Mouse (Mus musculus): Measurements from ENCODE around the gene Sun1. TPM values are rescaled to one million over a fixed set of nuclear protein-coding genes. Genes with fewer than 3 reads are reported as not detected.

Gene Sun1
- total RNA-seq (2021), result 10 to 100 TPM; 66.0 to 77.0 TPM
- long read RNA-seq, full-length matches to known transcripts, result 17 of 37 reads
- long read RNA-seq, partial matches to known transcripts, result 4 of 37 reads
- long read RNA-seq, other reads (novel, unspliced or antisense), result 16 of 37 reads

DNA sequence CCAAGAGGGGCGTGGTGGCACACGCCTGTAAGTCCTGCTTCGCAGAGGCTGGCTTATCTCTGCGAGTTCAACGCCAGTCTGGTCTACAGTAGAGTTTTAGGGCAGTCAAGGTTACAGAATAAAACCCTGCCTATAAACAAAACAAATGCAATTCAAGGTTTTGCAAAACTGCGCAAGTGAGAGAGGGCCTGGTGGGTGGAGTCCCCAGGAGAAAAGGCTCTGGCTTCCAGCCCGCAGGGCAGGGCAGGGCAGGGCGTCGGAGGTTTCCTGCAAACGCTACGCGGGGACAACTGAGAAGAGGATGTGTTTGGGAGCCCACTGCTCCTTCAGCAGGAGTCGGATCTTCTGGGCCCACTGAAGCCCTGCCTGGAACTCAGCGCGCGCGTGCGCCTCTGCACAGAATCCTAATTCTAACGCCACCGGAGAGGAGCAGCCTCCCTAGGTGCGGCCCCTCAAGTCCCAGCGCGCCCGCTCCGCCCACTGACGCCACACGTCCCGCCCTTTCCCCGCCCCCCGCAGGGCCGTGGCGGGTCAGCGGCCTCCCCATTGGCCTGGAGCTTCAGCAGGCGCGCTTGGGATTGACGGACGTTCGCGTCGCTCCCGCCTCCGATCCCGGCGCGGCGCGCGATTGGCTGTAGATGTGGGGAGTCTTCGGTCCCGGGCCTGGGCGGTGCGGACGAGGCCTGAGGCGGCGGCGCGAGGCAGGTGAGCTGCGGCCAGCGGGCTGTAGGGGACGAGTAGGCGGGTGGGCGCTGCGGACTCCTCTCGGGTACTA, at the start of gene Sun1:
Gene Sun1 (plus strand): TSS at position 643 of the 775 bp plus-strand sequence.
- peak; percentile 98 to 99 for DNase-seq (ENCODE audit: low spot score in 2 of 2)

DNA sequence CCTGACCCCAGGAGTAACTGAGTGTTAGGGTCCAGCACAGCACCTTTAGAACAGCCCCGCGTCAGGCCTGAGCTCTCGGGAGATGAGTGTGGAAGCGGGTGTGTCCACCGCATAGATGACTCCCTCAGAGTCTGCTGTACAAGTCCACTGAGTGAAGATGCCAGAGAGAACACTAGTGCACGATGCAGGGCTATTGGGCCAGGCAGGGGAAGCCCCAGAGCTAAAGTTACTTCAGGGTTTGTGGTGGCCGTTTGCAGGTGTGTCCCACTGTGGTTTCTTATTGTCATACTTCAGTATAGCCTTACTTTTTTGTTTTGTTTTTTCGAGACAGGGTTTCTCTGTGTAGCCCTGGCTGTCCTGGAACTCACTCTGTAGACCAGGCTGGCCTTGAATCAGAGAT, 39.5 kb upstream of the Sun1 start:
- no peak for DNase-seq (ENCODE audit: low spot score in 2 of 2)

DNA sequence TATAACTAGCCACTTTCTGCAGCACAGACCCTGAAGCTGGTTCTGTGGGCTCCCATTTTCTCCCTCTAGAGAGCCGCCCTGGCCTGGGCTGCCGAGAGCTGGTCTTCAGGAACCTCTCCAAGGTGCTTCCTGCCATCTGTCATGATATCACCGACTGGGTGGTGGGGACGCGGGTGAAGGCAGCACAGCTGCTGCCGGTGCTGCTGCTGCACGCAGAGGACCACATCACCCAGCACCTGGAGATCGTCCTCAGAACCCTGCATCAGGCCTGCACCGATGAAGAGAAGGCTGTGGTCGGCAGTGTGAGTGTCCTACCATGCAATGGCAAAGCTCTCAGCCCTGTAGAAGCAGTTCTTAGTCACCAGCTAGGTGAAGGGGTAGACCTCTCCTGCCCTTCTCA, 38.8 kb upstream of the Sun1 start:
- no peak for DNase-seq (ENCODE audit: low spot score in 2 of 2)

DNA sequence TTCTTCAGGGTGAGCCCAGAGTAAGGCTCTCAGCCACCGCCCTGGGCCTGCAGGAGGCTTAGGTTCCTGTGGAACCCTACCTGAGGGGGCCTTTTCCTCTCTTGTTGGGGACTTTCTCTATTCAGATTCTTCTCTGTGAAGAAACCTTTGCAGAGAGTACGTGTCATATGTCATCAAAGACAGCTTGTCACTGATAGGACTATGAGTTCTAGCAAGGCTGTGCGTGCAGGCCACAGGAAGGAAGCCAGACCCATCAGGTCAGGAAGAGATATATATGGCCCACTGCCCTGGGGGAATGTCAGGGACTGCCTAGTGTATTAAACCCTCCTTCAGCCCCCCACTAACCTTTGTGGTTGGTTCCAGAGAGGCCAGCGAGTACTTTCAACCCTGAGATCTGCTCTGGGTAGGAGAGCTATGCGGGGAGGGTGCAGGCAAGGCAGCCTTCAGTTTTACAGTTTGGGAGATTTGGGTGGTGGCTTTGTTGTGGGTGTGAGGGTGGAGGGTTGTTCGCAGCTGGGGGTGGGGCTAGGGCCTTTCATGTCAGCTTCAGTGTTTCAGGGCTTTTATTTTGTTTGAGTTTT, 33.6 kb upstream of the Sun1 start:
- no peak for DNase-seq (ENCODE audit: low spot score in 2 of 2)

DNA sequence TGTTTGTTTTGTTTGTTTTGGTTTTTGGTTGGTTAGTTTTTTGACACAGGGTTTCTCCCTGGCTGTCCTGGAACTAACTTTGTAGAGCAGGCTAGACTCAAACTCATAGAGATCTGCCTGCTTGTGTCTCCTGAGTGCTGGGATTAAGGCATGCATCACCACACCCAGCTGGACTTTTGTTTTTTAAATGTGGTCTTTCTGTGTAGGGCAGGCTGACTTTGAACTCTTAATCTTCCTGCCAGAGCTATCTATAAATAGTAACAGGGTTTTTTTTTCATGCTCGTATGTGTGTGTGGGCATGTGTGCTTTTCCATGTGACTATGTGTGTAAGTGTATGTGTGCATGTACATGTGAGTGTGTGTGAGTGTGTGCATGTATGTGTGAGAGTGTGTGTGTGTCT, 32.9 kb upstream of the Sun1 start:
- no peak for DNase-seq (ENCODE audit: low spot score in 2 of 2)

DNA sequence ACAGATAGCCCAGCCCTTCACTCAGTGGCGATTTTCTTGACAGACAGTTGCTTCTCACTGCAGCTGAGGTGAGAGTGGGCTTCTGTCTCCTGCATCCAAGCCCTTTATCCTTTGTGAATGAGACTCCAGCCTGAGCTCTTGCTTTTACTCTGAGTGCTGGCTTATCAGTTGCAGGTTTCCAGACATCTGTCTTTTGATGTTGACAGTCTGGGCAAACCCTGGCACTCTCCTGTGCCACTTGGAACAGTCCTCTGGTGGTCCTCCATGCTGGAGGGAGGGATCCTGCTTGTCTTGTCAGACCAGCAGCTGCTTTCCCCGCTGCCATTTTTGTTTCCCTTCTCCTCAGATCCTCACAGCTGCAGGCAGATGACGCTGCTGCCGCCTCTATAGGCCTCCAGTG, 28.5 kb upstream of the Sun1 start:
- DNase-seq (ENCODE audit: low spot score in 2 of 2), result no peak

DNA sequence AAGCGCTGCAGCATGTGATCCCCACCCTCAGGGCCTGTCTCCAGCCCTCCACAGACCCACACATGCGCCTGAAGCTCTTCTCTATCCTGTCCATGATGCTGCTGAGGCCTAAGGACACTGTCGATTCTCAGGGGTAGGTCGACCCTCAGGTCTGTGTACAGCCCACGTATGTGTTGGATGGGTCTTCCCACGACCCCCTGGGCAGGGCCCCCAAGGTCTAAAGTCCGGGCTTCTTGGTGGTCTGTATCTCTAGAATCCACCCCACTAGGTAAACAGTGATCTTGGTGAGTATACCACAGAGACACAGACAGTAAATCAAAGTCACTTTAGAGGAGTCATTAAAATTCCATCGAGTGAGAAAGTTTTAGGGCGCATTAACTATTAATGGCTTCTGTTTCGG, 26.3 kb upstream of the Sun1 start:
- DNase-seq (ENCODE audit: low spot score in 2 of 2), result no peak

DNA sequence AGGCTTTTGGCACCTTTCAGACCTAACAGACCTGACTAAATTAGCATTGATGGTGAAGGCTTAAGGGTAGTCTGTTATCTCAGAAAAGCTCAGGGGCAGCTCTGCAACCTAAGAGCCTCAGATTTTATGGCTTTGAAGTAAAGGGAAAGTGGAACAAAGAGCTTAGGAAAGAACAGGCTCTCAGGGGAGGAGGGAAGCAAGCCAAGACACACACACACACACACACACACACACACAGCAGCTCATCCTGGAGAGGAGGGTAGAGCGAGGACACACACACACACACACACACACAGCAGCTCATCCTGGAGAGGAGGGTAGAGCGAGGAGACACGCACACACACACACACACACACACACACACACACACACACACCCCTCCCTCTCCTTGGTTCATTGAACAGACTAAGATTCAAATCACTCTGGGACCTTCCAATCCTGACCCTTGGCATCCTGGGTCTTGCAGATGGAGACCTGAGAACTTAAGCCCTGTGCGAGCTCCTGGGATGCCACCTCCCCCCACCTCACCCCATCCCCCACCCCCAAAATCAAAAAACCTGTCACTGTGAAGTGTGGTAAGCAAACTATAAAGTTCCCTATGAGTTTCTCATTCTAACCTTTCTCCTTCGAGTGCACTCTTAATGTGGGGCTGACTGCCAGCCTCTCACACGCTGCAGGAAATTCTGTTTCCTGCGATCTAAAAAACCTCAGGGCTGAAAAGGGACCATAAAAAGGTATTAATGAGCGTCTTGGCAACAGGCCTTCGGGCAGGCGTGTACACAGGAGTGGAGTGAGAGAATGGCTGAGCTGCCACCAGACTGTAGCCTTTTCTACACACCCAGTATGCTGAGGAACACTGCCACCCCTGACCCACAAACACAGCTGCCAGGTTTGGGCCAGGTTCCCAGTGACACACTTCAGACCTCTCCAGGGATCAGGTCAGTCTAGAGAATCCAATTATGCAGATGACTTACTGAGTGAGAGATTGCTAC, 25.6 kb upstream of the Sun1 start:
- DNase-seq (ENCODE audit: low spot score in 2 of 2), result peak; percentile 18 to 19

DNA sequence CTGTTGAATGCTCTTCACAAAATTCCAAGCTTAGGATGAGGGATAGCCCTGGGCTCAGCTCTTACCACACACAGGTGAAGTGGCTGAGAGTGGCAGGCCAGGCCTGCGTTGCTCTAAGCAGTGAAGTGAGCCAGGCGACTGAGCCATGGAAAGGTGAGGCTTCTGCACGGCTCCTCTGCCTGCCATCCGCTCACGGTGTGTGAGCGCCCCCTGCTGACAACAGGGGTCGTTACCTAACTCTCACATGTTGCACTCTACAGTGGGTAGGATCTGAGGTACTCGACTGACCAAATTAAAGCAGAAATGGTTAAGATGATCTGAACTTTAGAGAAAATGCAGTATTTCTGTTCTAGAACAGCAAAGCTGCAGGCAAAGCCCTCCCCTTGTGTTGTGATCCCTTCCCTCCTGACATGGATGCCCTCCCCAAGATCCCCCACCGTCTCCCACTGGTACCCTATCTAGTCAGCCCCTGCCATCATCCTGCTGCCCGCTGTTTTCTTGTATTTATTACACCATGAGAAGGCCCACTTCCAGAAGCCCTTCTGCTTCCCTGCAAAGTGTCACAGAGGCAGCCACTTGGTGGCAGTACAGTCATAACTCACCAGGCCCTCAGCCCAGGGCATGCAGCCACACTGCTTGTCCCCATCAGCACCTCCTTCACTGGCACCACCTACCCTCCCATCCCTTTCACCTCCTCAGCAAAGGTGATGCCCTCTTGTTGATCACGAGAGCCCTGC, 21.4 kb upstream of the Sun1 start:
- peak; percentile 79 to 85 for DNase-seq (ENCODE audit: low spot score in 2 of 2)

DNA sequence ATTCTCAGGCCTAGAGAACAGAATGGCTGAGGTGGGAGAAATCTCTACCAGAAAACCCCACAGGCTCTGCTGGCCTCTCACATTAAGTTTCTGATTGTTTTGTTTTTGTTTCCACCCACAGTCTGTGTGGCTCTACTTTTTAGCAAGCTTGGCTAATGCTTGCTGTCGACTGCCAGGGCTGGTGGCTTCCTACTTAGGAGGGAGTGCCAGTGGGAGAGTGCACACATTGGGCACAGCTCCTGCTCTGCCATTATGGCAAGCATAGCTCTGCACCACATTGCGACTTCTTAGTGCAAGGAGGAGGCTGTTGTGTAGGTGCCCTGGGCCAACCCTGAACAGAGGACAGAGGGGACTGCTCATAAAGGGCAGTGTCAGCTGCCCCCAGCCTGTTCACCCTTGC, 17.3 kb upstream of the Sun1 start:
- peak in 1 of 2 experiments; percentile 30 for DNase-seq (ENCODE audit: low spot score in 2 of 2)

DNA sequence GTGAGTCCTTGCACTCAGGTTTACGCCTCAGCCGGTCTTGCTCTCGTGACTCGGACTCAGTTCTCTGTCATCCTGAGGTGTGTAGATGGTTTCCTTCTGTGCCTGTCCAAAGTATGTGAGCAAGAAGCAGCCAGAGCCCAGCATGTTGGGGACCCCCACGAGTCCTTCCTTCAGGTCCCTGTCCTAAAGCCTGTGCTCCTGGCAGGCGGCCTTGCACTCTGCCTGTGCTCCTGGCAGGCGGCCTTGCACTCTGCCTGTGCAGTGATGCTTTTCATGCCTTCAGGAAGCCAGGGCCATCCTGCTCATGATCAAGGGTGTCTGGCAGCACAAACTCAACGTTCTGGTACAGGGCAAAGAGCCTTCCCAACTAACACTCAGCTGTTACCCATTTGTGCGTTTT, 16.8 kb upstream of the Sun1 start:
- no peak for DNase-seq (ENCODE audit: low spot score in 2 of 2)

DNA sequence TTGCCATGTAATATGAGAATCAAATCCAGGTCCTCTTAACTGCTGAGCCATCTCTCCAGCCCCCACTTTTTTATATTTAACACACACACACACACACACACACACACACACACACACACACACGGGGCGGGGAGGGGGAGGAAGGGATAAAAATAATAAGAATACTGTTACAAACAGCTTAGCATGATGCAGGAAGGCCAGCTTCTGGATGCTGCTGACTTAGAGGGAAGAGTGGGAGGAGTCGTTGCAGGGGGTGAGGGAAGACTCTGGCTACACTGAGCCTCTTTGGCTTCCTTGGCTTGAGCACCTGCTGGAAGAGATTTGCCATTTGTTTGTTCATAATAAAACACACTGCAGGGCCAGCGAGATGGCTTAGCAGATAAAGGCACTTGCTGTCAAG, 15.5 kb upstream of the Sun1 start:
- no peak for DNase-seq (ENCODE audit: low spot score in 2 of 2)

DNA sequence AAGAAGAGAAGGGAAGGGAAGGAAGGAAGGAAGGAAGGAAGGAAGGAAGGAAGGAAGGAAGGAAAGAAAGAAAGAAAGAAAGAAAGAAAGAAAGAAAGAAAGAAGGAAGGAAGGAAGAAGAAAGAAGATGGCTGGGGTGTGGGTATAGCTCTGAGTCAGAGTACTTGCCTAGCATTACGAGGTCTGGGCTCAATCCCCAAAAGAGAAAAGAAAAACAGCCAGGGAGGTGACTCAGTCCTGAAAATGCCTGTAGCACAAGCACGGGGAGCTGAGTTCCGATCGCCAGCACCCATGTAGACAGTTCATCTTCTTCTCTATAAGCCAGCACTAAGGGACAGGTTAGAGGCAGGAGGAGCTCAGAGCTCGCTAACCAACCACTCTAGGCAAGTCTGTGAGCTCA, 10.7 kb upstream of the Sun1 start:
- no peak for DNase-seq (ENCODE audit: low spot score in 2 of 2)

DNA sequence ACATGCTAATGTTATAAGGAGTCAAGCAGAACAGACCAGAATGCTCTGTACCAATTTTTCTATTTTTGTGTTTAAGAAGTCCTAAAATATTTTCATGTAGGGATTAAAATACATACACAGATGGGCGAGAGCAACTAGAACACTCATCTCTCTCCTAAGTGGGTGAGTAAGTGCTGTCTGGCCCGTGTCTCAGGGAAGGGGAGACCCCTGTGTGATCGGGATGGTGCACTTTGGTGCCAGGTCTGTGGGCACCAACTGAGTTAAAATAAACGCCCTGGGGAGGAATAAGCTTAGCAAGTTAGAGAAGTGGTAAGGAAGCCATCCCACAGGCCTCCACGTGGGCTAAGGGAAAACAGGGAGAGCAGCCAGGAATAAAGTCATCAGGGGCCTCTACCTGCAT, 9.5 kb upstream of the Sun1 start:
- DNase-seq (ENCODE audit: low spot score in 2 of 2), result no peak

DNA sequence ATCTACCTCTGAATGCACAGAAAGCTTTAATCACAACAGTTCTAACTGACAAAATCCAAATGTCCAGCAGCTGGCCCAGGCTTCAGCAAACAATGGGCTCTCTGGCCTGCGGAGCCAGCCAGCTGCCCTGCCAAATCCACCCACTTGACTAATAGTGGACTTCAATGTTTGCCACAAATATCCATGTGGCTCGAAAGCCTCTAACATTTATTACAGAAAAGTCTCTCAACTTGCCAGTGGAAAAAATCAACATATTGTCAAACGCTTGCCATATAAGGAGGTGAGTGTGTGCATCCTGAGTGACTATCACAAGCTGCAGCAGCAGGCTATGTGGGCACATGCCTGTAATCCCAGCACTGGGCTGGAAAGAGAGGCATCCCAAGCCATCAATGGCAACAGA, 1.7 kb upstream of the Sun1 start:
- DNase-seq (ENCODE audit: low spot score in 2 of 2), result no peak

DNA sequence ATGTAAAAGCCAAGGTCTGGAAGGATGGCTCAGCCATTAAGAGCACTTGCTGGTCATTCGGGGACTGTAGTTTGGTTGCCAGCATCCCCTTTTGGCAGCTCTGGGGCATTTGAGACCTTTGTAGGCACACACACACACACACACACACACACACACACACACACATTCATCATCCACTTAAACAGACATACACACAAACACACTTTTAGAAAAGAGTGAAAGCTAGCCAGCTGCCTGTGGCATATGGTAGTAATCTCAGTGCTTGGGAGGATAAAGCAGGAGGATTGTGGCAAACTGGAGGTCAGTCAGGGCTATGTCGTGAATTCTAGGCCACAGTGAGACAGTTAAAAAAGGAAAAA, 822 bp upstream of the Sun1 start:
- DNase-seq (ENCODE audit: low spot score in 2 of 2), result no peak

DNA sequence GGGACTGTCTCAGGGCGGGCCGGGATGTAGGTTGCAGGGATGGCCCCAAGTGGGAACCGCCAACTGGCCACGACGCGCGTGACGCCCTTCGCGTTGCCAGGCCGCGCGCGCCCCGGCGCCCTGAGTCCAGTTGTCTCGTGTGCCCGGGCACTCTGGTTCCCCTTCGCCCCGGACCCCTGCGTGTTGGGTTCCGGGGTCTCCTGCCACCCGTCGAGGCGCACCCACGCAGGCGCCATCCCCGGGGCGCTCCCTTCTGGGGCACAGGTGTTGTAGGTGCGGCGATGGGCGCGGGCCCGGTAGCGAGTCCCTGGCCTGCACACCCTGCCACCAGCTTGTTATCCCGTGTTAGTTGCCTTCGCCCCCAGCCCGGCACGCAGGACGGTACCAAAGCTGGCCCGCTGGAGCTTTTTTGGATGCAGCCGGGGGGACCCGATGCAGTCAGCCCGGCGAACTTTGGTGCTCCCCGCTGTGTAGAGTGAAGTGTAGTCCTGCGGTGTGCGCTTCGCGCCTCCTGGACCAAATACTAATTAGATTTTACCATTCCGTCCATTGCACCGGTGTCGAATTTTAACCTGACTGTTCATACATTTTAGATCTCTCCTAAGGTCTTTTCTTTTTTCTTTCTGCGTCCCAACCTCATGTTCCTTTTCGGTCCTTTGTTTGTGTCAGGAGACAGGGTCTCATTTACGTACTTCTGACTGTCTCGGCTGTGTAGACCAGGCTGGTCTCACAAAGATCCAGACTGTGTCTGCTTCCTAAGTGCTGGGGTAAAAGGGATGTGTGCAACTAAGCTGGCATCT, 533 bp downstream of the Sun1 start:
- DNase-seq (ENCODE audit: low spot score in 2 of 2), result no peak

DNA sequence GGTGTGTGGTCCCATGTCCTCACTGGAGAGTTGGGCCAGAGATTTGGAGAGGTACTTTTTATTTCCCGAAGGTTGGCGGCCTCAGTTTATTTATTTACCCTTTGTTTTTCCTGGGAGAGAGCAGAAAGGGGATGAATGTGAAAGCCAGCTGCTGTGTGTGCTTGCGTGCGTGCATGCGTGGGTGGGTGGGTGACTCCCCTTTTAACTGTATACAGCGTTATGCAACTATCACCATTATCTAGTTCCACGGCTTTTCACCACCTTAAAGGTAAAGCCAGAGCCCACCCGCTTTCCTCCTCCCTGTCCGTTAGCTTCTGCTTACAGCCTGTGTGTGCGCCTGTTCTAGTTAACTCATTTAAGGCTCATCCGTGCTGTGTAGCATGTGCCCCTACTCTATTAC, 1.7 kb downstream of the Sun1 start:
- DNase-seq (ENCODE audit: low spot score in 2 of 2), result no peak

DNA sequence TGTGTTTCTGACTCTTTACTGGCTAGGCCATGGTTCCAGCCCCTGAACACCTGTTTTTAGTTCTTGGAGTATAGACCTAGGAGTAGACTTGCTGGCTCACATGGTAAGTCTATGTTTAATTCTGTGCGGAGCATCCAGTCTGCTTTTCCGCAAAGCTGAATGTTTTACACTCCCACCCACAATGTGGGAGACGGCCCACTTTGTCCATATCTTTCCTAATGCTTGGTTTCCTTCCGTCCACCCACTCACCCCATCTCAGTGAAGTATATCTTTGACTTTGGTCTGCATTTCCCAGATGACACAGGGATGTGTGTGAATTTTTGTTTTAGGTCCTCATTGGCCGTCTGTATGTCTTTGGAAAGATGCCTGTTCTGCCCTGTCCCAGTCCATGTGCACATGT, 2.9 kb downstream of the Sun1 start:
- no peak for DNase-seq (ENCODE audit: low spot score in 2 of 2)

DNA sequence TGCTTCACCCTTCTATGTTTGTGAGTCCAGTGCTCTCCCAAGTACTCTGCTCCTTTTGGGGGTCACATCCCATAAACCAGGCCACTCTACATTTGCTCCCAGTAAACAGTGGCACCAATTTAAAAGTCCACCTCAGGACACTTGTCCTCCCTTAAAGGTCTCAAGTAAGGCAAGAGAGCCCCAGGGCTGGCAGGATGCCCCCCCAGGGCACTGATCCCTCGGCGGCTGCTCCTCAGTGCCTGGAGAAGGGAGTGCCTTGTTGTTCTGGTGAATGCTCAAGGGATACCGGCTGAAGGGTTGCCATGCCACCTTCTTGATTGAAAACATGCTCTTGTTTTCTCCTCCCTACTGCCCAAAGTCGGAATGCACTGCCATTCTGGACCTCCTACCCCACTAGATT, 5.6 kb downstream of the Sun1 start:
- no peak for DNase-seq (ENCODE audit: low spot score in 2 of 2)
